Mouse (Mus musculus) liver, embryonic 14.5 days (tissue): ENCODE data around the gene Trub2.

ENCODE experiments used
- CTCF ChIP-seq: IDR thresholded peaks from 2 replicates; pipeline ENCODE4 v1.5.1; 2016; ENCODE audit warnings: antibody characterized with exemption, low read depth, control low read depth
- EP300 ChIP-seq: IDR thresholded peaks from 2 replicates; pipeline ENCODE4 v1.6.1; 2016; ENCODE audit warnings: antibody characterized with exemption, low read depth

GRCm38 (mm10) chr2:29737209-29737925 is 50.9 kb downstream of the Trub2 start:
- no peak for TF ChIP-seq CTCF
- no peak for TF ChIP-seq EP300
